Mouse (Mus musculus): ENCODE data around the gene Sfmbt1. TPM values are rescaled to one million over a fixed set of nuclear protein-coding genes. Genes with fewer than 3 reads are reported as not detected.
"Not testable (repeated sequence)": the region's sequence is repeated elsewhere in the genome, so short reads cannot be mapped to it uniquely, and the experiment has no call there.

The Sfmbt1 gene
- polyA plus RNA-seq, 1 experiment from 2014 or later: 7.8 TPM

DNA sequence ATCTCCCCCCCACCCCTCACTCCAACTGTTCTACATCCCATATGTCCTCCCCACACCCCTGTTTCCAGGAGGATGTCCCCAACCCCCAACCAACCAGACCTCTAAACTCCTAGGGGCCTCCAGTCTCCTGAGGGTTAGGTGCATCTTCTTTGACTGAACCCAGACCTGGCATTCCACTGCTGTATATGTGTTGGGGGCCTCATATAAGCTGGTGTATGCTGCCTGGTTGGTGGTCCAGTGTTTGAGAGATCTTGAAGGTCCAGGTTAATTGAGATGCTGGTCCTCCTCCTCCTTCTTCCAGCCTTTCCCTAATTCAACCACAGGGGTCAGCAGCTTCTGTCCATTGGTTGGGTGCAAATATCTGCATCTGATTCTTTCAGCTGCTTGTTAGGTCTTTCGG lies 4.0 kb downstream of the Sfmbt1 start:
- not testable (repeated sequence) for H3K27me3 ChIP-seq (replicated peaks); H3K9me3 ChIP-seq; H3K9ac ChIP-seq; H3K4me2 ChIP-seq; H3K36me3 ChIP-seq; H3K27ac ChIP-seq (replicated peaks); H3K4me3 ChIP-seq; ATAC-seq (ENCODE audit: extremely low read depth, insufficient number of reproducible peaks, low FRiP score, low TSS enrichment)
- peaks cover 14% of the 10 kb centered on the region for H3K4me1 ChIP-seq
- WGBS: 96% methylated on average over 1 of the region's 1 CpGs

DNA sequence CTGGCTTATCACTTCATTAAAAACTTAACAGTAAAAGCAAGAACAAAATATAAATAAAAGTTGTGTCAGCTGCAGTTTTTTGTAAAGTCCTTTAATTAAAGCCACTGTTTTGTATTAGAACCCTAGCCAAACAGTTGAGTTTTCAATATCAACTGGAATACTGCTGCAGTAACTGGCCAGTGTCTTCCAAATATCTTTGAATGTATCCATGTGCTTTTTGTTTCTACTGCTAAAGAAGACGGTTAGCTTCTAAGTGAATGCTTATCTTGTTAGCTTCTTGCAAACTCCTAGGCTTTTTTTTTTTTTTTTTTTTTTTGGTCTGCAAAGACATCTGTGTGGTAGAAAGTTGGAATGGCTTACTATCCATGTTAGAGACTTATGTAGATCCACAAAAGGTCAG lies 4.9 kb downstream of the Sfmbt1 start:
- H3K9ac ChIP-seq: no peak overlapping the region
- H3K36me3 ChIP-seq: no peaks in the 10 kb centered on the region
- no peak overlapping the region for H3K27ac ChIP-seq (replicated peaks)
- no peaks in the 10 kb centered on the region for H3K9me3 ChIP-seq
- peaks cover 4% of the 10 kb centered on the region for H3K27me3 ChIP-seq (replicated peaks)
- ATAC-seq (ENCODE audit: extremely low read depth, insufficient number of reproducible peaks, low FRiP score, low TSS enrichment): no peak
- H3K4me2 ChIP-seq: no peak overlapping the region
- H3K4me3 ChIP-seq: no peak overlapping the region
- H3K4me1 ChIP-seq: peaks cover 14% of the 10 kb centered on the region
- WGBS: 43% methylated on average over 1 of the region's 1 CpGs

DNA sequence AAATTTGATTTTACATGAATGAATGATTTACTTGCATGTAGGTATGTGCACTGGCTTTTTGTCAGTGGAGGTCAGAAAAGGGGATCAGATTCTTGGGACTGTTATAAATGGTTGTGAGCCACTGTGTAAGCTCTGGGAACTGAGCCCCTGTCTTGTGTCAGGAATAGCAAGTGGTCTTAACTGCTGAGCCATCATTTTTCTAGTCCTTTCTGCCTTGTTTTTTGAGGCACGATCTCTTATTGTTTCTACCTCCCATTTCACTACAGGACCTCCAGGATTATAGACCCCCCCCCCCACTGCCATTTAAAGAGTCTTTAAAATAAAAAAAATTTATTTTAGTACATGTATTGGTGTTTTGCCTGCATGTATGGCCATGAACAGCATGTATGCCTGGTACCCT lies 7.2 kb downstream of the Sfmbt1 start:
- ATAC-seq (ENCODE audit: extremely low read depth, insufficient number of reproducible peaks, low FRiP score, low TSS enrichment): no peak
- peaks cover 8% of the 10 kb centered on the region for H3K4me1 ChIP-seq
- no peaks in the 10 kb centered on the region for H3K27me3 ChIP-seq (replicated peaks)
- H3K4me2 ChIP-seq: no peak overlapping the region
- no peaks in the 10 kb centered on the region for H3K36me3 ChIP-seq
- H3K27ac ChIP-seq (replicated peaks): no peak overlapping the region
- H3K4me3 ChIP-seq: no peak overlapping the region
- H3K9me3 ChIP-seq: no peaks in the 10 kb centered on the region
- 73% methylated on average over 1 of the region's 1 CpGs for WGBS
- no peak overlapping the region for H3K9ac ChIP-seq

DNA sequence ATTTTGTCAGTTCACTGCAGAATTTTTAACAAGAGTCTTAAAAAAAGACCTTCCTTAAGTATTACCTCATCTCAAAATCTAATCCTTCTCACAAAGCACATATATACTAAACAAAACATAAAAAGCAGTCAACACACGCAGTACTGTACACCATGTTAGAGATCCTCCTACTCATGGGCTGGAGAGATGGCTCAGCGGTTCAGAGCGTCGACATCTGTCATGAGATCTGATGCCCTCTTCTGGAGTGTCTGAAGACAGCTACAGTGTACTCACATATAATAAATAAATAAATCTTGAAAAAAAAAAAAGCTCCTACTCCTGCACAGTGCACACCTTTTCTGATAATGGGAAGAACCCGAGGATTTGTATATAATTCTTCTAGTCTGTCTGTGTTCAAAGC lies 7.8 kb downstream of the Sfmbt1 start:
- Histone ChIP-seq H3K9ac (no peak overlapping the region), H3K4me3 (no peak overlapping the region), H3K36me3 (no peaks in the 10 kb centered on the region), H3K27me3 (replicated peaks) (no peaks in the 10 kb centered on the region), H3K4me1 (0 out of 2 replicates have a peak, but pooled peaks cover 5% of the 10 kb centered on the region), H3K9me3 (no peaks in the 10 kb centered on the region), H3K27ac (replicated peaks) (no peak overlapping the region), H3K4me2 (no peak overlapping the region)
- no peak for ATAC-seq (ENCODE audit: extremely low read depth, insufficient number of reproducible peaks, low FRiP score, low TSS enrichment)
- 72% methylated on average over 5 of the region's 5 CpGs for WGBS

DNA sequence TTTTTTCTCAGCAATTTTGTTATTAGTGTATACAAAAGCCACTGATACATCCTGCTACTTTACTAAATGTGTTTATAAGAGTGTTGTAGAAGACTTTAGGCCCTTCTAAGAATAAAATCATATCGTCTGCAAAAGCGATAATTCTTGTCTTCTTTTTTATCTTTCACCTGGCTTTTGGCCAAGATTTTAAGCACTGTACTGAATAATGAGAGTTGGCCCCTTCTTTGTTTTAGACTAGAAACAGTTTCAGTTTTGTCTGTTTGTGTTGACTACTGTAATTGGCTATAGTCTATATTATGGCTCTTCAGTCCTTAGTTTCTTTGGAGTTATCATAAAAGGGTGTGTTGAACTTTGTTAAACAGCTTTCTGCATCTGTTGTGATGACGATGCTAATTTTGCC lies 17.2 kb downstream of the Sfmbt1 start:
- no peaks in the 10 kb centered on the region for H3K9me3 ChIP-seq
- H3K27ac ChIP-seq (replicated peaks): no peak overlapping the region
- no peaks in the 10 kb centered on the region for H3K27me3 ChIP-seq (replicated peaks)
- H3K36me3 ChIP-seq: no peaks in the 10 kb centered on the region
- no peak overlapping the region for H3K9ac ChIP-seq
- WGBS: 67% methylated on average over 3 of the region's 3 CpGs
- ATAC-seq (ENCODE audit: extremely low read depth, insufficient number of reproducible peaks, low FRiP score, low TSS enrichment): no peak
- no peak overlapping the region for H3K4me3 ChIP-seq
- no peak overlapping the region for H3K4me2 ChIP-seq
- 0 out of 2 replicates have a peak, but pooled peaks cover 3% of the 10 kb centered on the region for H3K4me1 ChIP-seq

DNA sequence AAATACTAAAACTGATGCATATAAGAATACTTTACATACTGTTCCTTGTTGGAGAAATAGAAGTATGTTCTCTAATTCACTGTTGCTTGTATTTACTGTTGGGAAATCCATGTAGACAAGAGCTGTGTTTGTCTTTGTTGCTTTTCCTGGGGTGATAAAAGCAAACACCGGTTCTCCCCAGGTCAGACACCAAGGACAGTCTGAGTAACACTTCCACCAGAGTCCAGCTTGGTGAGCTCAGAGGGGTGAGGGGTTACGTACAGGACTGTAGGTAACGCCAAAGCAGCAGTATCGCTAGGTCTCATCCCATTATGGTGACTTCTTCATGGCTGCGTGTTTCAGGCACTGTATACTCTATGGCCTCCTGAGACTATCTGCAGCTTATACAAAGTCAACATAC lies 20.0 kb downstream of the Sfmbt1 start:
- 91% methylated on average over 5 of the region's 5 CpGs for WGBS

DNA sequence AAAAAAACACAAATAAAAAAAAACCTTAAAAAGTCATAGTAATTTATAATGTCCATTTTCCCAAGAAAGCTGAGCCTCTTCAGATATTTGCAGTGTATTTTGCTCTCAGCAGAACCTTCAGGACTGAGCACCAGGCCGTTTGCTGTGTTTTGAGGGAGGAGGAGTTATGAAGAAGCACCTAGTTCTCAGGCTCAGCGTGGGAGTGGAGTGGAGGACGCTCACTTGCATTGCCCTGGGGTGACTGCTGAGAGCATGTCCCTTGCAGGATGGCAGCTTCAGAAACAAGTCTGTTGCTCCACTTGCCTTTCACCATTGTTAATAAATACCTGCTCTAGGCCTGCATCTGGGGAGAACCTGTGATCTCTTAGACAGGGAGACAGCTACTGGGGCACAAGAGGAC lies 21.2 kb downstream of the Sfmbt1 start:
- Histone ChIP-seq H3K4me2 (no peak overlapping the region), H3K9ac (no peak overlapping the region), H3K36me3 (no peaks in the 10 kb centered on the region), H3K4me1 (0 out of 2 replicates have a peak, but pooled peaks cover 3% of the 10 kb centered on the region), H3K27ac (replicated peaks) (no peak overlapping the region), H3K4me3 (no peak overlapping the region), H3K9me3 (no peaks in the 10 kb centered on the region), H3K27me3 (replicated peaks) (no peaks in the 10 kb centered on the region)
- 68% methylated on average over 3 of the region's 3 CpGs for WGBS
- no peak for ATAC-seq (ENCODE audit: extremely low read depth, insufficient number of reproducible peaks, low FRiP score, low TSS enrichment)

More for the DNA sequence above, 20.0 kb downstream of the Sfmbt1 start:
- Histone ChIP-seq H3K9ac (no peak overlapping the region), H3K36me3 (no peaks in the 10 kb centered on the region), H3K4me2 (no peak overlapping the region), H3K27ac (replicated peaks) (no peak overlapping the region), H3K27me3 (replicated peaks) (no peaks in the 10 kb centered on the region), H3K4me1 (0 out of 2 replicates have a peak, but pooled peaks cover 3% of the 10 kb centered on the region), H3K4me3 (no peak overlapping the region), H3K9me3 (no peaks in the 10 kb centered on the region)
- no peak for ATAC-seq (ENCODE audit: extremely low read depth, insufficient number of reproducible peaks, low FRiP score, low TSS enrichment)

DNA sequence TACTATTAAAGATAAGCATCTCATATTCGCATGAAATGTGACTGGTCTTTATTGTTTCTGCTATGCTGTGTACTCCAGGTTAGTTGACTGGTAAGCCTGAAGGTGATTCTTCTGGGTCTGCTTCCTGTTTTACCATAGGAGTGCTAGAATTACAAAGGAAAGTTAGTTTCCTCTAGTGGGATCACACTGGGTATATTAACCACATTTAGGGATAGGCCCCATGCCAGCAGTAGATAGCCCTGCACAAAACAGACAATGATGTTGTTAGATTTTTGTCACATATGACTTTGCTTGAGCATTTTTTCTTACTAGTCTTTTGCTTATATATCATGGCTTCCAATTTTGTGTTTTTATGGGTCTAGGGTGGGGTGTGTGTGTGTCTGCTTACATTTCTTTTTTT lies 21.8 kb downstream of the Sfmbt1 start:
- Histone ChIP-seq H3K4me2 (no peak overlapping the region), H3K9ac (no peak overlapping the region), H3K27me3 (replicated peaks) (no peaks in the 10 kb centered on the region), H3K4me3 (no peak overlapping the region), H3K4me1 (0 out of 2 replicates have a peak, but pooled peaks cover 3% of the 10 kb centered on the region), H3K9me3 (no peaks in the 10 kb centered on the region), H3K36me3 (no peaks in the 10 kb centered on the region), H3K27ac (replicated peaks) (no peak overlapping the region)
- 87% methylated on average over 1 of the region's 1 CpGs for WGBS
- ATAC-seq (ENCODE audit: extremely low read depth, insufficient number of reproducible peaks, low FRiP score, low TSS enrichment): no peak

DNA sequence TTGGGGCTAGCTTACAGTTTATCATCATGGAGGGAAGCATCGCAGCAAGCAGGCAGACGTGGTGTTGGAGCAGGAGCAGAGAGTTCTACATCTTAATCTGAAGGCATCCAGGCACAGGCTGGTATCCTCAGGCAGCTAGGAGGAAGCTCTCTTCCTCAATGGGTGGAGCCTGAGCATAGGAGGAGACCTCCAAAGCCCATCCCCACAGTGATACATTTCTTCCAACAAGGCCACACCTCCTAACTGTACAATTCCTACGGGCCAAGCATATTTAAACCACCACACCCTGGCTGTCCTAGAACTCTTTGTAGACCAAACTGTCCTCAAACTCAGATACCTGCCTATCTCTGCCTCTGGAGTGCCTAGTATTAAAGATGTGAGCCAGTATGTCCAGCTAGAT lies 29.2 kb downstream of the Sfmbt1 start:
- WGBS: 61% methylated on average over 3 of the region's 3 CpGs
- ATAC-seq (ENCODE audit: extremely low read depth, insufficient number of reproducible peaks, low FRiP score, low TSS enrichment): no peak
- Histone ChIP-seq H3K4me1 (no peaks in the 10 kb centered on the region), H3K27me3 (replicated peaks) (no peaks in the 10 kb centered on the region), H3K9me3 (no peaks in the 10 kb centered on the region), H3K27ac (replicated peaks) (no peak overlapping the region), H3K4me2 (no peak overlapping the region), H3K36me3 (no peaks in the 10 kb centered on the region), H3K9ac (no peak overlapping the region), H3K4me3 (no peak overlapping the region)

DNA sequence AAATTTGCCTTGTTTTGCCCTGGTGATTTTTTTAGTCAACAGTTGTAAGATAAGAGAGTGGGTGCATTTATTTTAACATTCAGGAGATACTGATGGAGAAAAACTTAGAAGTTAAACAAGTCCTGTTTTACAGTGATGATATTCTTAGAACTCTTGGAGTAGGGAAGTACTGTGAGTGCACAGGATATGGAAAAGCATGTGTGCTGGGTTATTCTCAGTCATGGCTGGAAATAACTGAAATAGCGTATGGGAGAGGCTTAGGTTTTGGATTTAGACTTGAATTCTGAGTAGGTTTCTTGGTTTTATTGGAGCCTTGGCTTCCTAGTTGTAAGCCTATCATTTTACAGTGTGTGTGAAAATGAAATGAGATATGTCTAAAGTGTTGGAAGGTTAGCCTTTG lies 31.5 kb downstream of the Sfmbt1 start:
- Histone ChIP-seq H3K4me1 (no peaks in the 10 kb centered on the region), H3K4me3 (no peak overlapping the region), H3K27me3 (replicated peaks) (no peaks in the 10 kb centered on the region), H3K36me3 (no peaks in the 10 kb centered on the region), H3K27ac (replicated peaks) (no peak overlapping the region), H3K4me2 (no peak overlapping the region), H3K9ac (no peak overlapping the region), H3K9me3 (no peaks in the 10 kb centered on the region)
- ATAC-seq (ENCODE audit: extremely low read depth, insufficient number of reproducible peaks, low FRiP score, low TSS enrichment): no peak
- 83% methylated on average over 1 of the region's 1 CpGs for WGBS

DNA sequence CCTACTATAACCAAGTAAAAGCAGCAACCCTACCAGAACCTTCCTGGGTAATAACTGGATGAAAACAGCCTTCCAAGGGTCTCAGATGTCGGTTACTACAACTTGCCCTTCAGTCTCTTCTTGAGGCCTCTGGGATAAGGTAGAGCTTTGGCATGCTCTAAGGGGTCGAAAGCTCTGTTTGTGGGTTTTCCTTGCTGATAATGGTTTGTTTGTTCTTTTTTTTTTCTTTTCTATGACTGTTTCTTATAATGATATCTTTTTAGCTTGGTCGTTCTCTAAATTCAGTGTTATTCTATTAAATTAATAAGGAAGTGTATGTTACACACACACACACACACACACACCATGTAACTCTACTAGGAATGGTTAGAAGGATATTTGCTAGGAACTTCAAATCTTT lies 42.6 kb downstream of the Sfmbt1 start:
- H3K9ac ChIP-seq: no peak overlapping the region
- no peak overlapping the region for H3K4me3 ChIP-seq
- H3K36me3 ChIP-seq: no peaks in the 10 kb centered on the region
- H3K9me3 ChIP-seq: no peaks in the 10 kb centered on the region
- no peaks in the 10 kb centered on the region for H3K27me3 ChIP-seq (replicated peaks)
- 87% methylated on average over 3 of the region's 3 CpGs for WGBS
- no peak for ATAC-seq (ENCODE audit: extremely low read depth, insufficient number of reproducible peaks, low FRiP score, low TSS enrichment)
- H3K4me2 ChIP-seq: no peak overlapping the region
- no peak overlapping the region for H3K27ac ChIP-seq (replicated peaks)
- H3K4me1 ChIP-seq: no peaks in the 10 kb centered on the region

DNA sequence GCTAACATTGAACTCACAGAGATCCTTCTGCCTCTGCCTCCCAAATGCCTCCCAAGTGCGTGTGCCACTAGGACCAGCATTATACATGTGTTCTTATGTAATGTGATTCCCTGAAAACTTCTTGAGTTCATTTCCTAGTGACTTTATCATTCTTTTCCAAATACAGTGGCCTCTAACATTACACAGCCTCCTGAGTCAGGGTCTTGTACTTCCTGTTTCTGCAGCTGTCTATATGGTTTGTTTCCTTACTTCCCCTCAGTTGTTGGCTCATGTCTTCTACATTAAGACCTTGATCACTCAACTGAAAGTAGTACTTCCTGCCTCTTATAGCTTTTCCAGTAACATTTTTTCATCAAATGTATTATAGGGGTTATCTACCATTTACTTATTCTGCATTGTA lies 46.6 kb downstream of the Sfmbt1 start:
- no peak for ATAC-seq (ENCODE audit: extremely low read depth, insufficient number of reproducible peaks, low FRiP score, low TSS enrichment)
- Histone ChIP-seq H3K4me1 (no peaks in the 10 kb centered on the region), H3K9me3 (no peaks in the 10 kb centered on the region), H3K27me3 (replicated peaks) (no peaks in the 10 kb centered on the region), H3K9ac (no peak overlapping the region), H3K36me3 (no peaks in the 10 kb centered on the region), H3K4me3 (no peak overlapping the region), H3K27ac (replicated peaks) (no peak overlapping the region), H3K4me2 (no peak overlapping the region)
- 89% methylated on average over 1 of the region's 1 CpGs for WGBS

All from heart, embryonic 13.5 days (tissue).